Mouse (Mus musculus): ENCODE measurements around the gene Ddx4. TPM values are rescaled to one million over a fixed set of nuclear protein-coding genes. Genes with fewer than 3 reads are reported as not detected.

The Ddx4 gene
- polyA plus RNA-seq (2014; fragmentation: Nextera tagmentation; extraction: Ambion mirVana): 0.42 and 0.73 TPM in 2 replicates

DNA sequence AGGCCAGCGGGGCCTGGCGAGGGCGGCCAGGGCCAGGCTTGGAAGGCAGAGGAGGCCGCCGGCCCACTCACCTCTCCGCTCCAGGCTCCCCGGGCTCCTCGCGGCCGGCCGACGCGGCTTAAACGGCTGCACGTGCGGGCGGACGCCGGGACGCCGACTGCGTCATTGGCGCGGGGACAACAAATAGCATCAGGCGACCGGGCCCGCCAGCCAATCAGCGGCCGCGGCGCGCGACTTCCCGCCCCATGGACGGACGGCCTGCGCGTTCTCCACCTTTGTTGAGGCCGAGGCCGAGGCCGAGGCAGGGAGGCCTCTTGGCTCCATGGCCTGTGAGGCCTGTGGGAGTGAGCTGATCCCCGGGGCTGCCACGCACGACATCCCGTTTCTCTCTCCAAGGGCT is at the start of gene Ddx4:
Gene Ddx4 (minus strand): TSS at position 271 of the 400 bp plus-strand sequence.
- no peak within 1 kb of the TSS for H3K4me2 ChIP-seq (ENCODE audit: low read length)
- H3K36me3 ChIP-seq (ENCODE audit: control insufficient read depth, insufficient read depth, low read length): no peaks in the 10 kb centered on the region
- no peaks in the 10 kb centered on the region for H3K4me1 ChIP-seq (replicated peaks; ENCODE audit: control insufficient read depth, insufficient read depth, low read length)
- no peak within 1 kb of the TSS for H3K9ac ChIP-seq (ENCODE audit: low read length)
- ATAC-seq (replicated peaks; ENCODE audit: low FRiP score, low TSS enrichment, low read depth): no peak
- DNase-seq (ENCODE audit: low spot score): no peak
- H3K27me3 ChIP-seq (replicated peaks; ENCODE audit: control insufficient read depth, insufficient read depth, low read length): no peaks in the 10 kb centered on the region
- 71% methylated on average over 37 of the region's 45 CpGs for WGBS
- no peak within 1 kb of the TSS for H3K4me3 ChIP-seq (ENCODE audit: low read depth, low read length)
- peaks cover 11% of the 10 kb centered on the region for H3K9me3 ChIP-seq (ENCODE audit: control insufficient read depth, low read length)
- no peak within 1 kb of the TSS for H3K27ac ChIP-seq (ENCODE audit: low read depth)

DNA sequence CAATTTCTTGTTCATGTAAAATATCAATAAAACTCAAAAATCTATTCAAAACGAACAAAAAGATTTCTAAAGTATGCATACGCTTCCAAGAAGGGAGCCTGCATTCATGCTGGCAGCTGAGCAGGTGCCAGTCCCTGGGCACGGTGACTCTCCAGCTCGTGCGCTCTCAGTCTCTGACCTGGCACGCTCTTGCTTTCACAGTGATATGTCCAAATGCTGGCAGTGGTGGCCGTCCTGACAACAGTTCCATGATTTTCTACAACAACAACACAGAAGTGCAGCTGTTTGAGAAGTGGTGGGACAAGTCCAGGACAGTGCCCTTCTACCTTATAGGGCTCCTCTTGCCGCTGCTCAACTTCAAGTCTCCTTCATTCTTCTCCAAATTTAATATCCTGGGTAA is 49.0 kb upstream of the Ddx4 start:
- WGBS: 92% methylated on average over 8 of the region's 8 CpGs
- no peaks in the 10 kb centered on the region for H3K27me3 ChIP-seq (replicated peaks; ENCODE audit: control insufficient read depth, insufficient read depth, low read length)
- no peaks in the 10 kb centered on the region for H3K36me3 ChIP-seq (ENCODE audit: control insufficient read depth, insufficient read depth, low read length)
- no peak overlapping the region for H3K4me3 ChIP-seq (ENCODE audit: low read depth, low read length)
- DNase-seq (ENCODE audit: low spot score): no peak
- H3K4me2 ChIP-seq (ENCODE audit: low read length): no peak overlapping the region
- no peak overlapping the region for H3K9ac ChIP-seq (ENCODE audit: low read length)
- no peaks in the 10 kb centered on the region for H3K4me1 ChIP-seq (replicated peaks; ENCODE audit: control insufficient read depth, insufficient read depth, low read length)
- no peak overlapping the region for H3K27ac ChIP-seq (ENCODE audit: low read depth)
- ATAC-seq (replicated peaks; ENCODE audit: low FRiP score, low TSS enrichment, low read depth): no peak
- no peaks in the 10 kb centered on the region for H3K9me3 ChIP-seq (ENCODE audit: control insufficient read depth, low read length)

DNA sequence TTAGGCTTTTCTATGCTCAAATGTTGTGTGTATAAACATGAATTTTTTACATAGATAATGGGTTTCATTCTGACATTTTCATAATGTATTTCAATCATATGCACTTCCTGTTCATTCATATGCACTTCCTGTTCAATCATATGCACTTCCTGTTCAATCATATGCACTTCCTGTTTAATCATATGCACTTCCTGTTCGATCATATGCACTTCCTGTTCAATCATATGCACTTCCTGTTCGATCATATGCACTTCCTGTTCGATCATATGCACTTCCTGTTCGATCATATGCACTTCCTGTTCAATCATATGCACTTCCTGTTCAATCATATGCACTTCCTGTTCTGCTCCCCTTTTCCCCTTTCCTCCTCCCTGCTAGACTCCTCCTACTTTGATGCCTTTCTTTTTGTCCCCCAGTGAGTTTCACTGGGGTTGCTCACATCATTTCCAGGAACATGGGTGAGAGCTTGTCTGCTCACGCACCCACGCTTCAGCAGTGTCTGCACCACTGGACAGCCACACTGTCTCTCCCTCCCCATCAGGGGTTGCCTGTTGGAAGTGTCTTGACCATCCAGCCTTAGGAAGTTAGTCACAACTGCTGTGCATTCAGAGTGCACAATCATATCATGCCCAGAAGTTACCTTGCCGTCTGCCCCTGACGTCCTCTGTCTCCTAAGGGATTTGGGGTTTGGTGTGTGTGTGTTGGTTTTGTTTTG is 43.4 kb upstream of the Ddx4 start:
- Histone ChIP-seq H3K9ac (ENCODE audit: low read length) (no peak overlapping the region), H3K4me3 (ENCODE audit: low read depth, low read length) (no peak overlapping the region), H3K9me3 (ENCODE audit: control insufficient read depth, low read length) (no peaks in the 10 kb centered on the region), H3K27ac (ENCODE audit: low read depth) (no peak overlapping the region), H3K4me1 (replicated peaks; ENCODE audit: control insufficient read depth, insufficient read depth, low read length) (no peaks in the 10 kb centered on the region), H3K27me3 (replicated peaks; ENCODE audit: control insufficient read depth, insufficient read depth, low read length) (no peaks in the 10 kb centered on the region), H3K4me2 (ENCODE audit: low read length) (no peak overlapping the region), H3K36me3 (ENCODE audit: control insufficient read depth, insufficient read depth, low read length) (no peaks in the 10 kb centered on the region)
- DNase-seq (ENCODE audit: low spot score) (no peak), ATAC-seq (replicated peaks; ENCODE audit: low FRiP score, low TSS enrichment, low read depth) (no peak)
- WGBS: 95% methylated on average over 8 of the region's 8 CpGs

DNA sequence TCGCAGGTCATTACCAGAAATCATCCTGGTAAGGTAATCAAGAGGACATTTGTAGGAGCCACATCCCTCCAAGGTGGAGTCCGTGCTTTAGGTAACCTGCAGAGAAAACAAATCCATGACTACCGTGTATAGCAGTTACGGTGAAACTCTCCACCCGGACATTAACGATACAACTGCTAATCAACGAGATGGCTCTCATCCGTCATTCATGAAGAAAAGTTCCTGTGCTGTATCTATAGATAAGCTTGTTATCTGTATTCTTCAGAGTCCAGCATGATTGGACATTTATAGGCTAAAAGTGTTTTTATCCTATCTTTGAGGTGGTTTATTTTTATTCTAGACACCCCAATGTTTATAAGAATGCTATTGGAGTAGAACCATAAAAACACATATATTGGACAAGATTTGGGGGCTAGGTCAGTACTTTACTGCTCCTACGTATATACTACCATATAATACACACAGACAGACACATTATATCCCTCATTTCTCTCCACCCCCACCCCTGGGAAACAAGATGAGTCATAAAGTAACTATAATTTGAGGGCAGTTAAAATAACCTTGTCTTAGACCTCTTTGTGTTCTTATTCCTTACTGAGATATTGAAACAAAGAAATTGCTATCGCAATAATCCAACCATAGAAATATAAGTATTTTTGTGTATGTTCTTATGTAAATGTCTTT is 40.7 kb upstream of the Ddx4 start:
- H3K9ac ChIP-seq (ENCODE audit: low read length): no peak overlapping the region
- no peaks in the 10 kb centered on the region for H3K4me1 ChIP-seq (replicated peaks; ENCODE audit: control insufficient read depth, insufficient read depth, low read length)
- no peak overlapping the region for H3K4me3 ChIP-seq (ENCODE audit: low read depth, low read length)
- DNase-seq (ENCODE audit: low spot score) (no peak), ATAC-seq (replicated peaks; ENCODE audit: low FRiP score, low TSS enrichment, low read depth) (no peak)
- WGBS: 87% methylated on average over 10 of the region's 10 CpGs
- H3K36me3 ChIP-seq (ENCODE audit: control insufficient read depth, insufficient read depth, low read length): no peaks in the 10 kb centered on the region
- no peak overlapping the region for H3K27ac ChIP-seq (ENCODE audit: low read depth)
- H3K4me2 ChIP-seq (ENCODE audit: low read length): no peak overlapping the region
- H3K27me3 ChIP-seq (replicated peaks; ENCODE audit: control insufficient read depth, insufficient read depth, low read length): no peaks in the 10 kb centered on the region
- no peaks in the 10 kb centered on the region for H3K9me3 ChIP-seq (ENCODE audit: control insufficient read depth, low read length)

DNA sequence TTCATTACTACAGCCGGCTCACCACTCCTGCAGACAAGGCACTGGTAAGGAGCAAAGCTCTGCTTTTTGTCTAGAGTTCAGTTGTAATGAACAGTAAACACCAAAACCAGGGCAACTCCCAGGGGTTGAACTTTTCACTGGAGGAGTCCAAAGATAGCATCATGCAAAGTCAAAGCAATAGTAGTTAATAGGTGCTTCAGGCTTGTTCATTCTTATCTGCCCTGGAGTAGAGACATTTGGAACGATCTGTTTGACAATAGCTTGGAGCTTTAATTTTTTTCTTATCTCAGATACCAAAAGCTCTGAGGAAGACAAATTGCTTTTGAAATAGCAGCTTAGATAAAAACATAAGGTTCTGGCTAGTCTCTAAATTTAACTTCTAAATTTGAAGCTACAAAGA is 33.9 kb upstream of the Ddx4 start:
- Histone ChIP-seq H3K4me1 (replicated peaks; ENCODE audit: control insufficient read depth, insufficient read depth, low read length) (no peaks in the 10 kb centered on the region), H3K9ac (ENCODE audit: low read length) (no peak overlapping the region), H3K27ac (ENCODE audit: low read depth) (no peak overlapping the region), H3K27me3 (replicated peaks; ENCODE audit: control insufficient read depth, insufficient read depth, low read length) (no peaks in the 10 kb centered on the region), H3K4me2 (ENCODE audit: low read length) (no peak overlapping the region), H3K36me3 (ENCODE audit: control insufficient read depth, insufficient read depth, low read length) (0 out of 2 replicates have a peak, but pooled peaks cover 3% of the 10 kb centered on the region), H3K4me3 (ENCODE audit: low read depth, low read length) (no peak overlapping the region), H3K9me3 (ENCODE audit: control insufficient read depth, low read length) (no peaks in the 10 kb centered on the region)
- 21% methylated on average over 2 of the region's 2 CpGs for WGBS
- DNase-seq (ENCODE audit: low spot score) (no peak), ATAC-seq (replicated peaks; ENCODE audit: low FRiP score, low TSS enrichment, low read depth) (no peak)

DNA sequence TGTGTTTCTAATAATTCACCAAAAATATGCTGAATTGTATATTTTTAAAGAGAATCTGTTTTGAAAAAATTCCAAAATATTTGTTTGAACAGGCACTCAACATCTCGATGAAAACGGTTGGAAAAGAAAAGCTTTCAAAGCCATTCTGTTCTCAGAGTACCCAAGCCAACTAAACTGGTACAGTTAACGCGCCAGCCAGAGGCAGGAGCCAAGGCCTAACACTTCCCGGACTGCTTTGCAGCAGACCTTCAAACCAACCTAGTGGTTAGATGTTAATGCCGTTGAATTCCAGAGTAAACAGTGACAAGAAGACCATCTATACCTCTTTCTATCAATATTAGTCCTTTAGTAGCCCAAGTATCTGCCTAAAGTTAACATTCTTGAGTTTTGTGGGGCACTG is 31.7 kb upstream of the Ddx4 start:
- no peak overlapping the region for H3K4me2 ChIP-seq (ENCODE audit: low read length)
- H3K27ac ChIP-seq (ENCODE audit: low read depth): no peak overlapping the region
- WGBS: 79% methylated on average over 6 of the region's 6 CpGs
- H3K9ac ChIP-seq (ENCODE audit: low read length): no peak overlapping the region
- no peak for ATAC-seq (replicated peaks; ENCODE audit: low FRiP score, low TSS enrichment, low read depth)
- no peak for DNase-seq (ENCODE audit: low spot score)
- no peak overlapping the region for H3K4me3 ChIP-seq (ENCODE audit: low read depth, low read length)
- H3K36me3 ChIP-seq (ENCODE audit: control insufficient read depth, insufficient read depth, low read length): 0 out of 2 replicates have a peak, but pooled peaks cover 3% of the 10 kb centered on the region
- H3K27me3 ChIP-seq (replicated peaks; ENCODE audit: control insufficient read depth, insufficient read depth, low read length): no peaks in the 10 kb centered on the region
- no peaks in the 10 kb centered on the region for H3K4me1 ChIP-seq (replicated peaks; ENCODE audit: control insufficient read depth, insufficient read depth, low read length)
- no peaks in the 10 kb centered on the region for H3K9me3 ChIP-seq (ENCODE audit: control insufficient read depth, low read length)

DNA sequence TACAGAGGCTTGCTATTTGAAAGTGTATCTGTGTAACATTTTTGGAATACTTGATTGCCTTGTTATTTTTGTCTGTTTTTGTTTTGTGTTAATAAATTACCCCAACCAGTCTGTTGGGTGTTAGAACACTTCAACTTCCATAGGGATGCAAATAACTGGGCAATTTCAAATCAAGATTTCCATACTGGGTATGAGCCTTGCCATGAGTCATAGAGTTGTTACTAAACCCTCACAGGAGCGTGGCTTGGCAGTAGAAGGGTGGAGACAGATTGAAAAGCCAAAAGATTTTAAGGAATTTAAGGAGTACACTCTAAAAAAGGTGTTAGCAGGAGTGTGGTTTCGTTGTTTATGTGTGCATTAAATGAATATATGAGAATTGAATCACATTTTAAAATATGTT is 31.0 kb upstream of the Ddx4 start:
- H3K36me3 ChIP-seq (ENCODE audit: control insufficient read depth, insufficient read depth, low read length): 0 out of 2 replicates have a peak, but pooled peaks cover 3% of the 10 kb centered on the region
- no peaks in the 10 kb centered on the region for H3K4me1 ChIP-seq (replicated peaks; ENCODE audit: control insufficient read depth, insufficient read depth, low read length)
- no peak overlapping the region for H3K9ac ChIP-seq (ENCODE audit: low read length)
- H3K27ac ChIP-seq (ENCODE audit: low read depth): no peak overlapping the region
- no peak overlapping the region for H3K4me2 ChIP-seq (ENCODE audit: low read length)
- H3K27me3 ChIP-seq (replicated peaks; ENCODE audit: control insufficient read depth, insufficient read depth, low read length): no peaks in the 10 kb centered on the region
- ATAC-seq (replicated peaks; ENCODE audit: low FRiP score, low TSS enrichment, low read depth) (no peak), DNase-seq (ENCODE audit: low spot score) (no peak)
- WGBS: 83% methylated on average over 2 of the region's 2 CpGs
- no peak overlapping the region for H3K4me3 ChIP-seq (ENCODE audit: low read depth, low read length)
- H3K9me3 ChIP-seq (ENCODE audit: control insufficient read depth, low read length): no peaks in the 10 kb centered on the region

DNA sequence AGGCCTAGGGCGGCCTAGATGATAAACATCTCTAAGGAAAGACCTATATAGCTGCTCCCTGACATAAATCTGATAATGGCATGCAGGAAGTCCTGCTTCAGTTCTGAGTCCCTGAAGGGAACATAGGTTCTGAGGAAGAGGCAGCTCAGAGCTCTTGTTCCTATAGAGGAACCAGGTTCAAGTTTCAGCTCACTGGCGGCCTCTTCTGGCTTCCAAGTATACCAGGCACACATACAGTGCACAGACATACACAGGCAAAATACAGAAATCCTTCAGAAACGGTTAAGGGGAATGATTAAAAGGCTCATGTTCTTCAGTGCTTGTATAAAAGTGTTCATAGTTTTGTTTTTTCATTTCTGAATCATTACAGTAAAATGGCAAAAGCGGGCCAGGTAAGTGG is 25.9 kb upstream of the Ddx4 start:
- Histone ChIP-seq H3K4me2 (ENCODE audit: low read length) (no peak overlapping the region), H3K9ac (ENCODE audit: low read length) (no peak overlapping the region), H3K4me3 (ENCODE audit: low read depth, low read length) (no peak overlapping the region), H3K27me3 (replicated peaks; ENCODE audit: control insufficient read depth, insufficient read depth, low read length) (no peaks in the 10 kb centered on the region), H3K27ac (ENCODE audit: low read depth) (no peak overlapping the region), H3K4me1 (replicated peaks; ENCODE audit: control insufficient read depth, insufficient read depth, low read length) (peaks cover 6% of the 10 kb centered on the region; the same call in 1 of the 2 replicates), H3K36me3 (ENCODE audit: control insufficient read depth, insufficient read depth, low read length) (no peaks in the 10 kb centered on the region), H3K9me3 (ENCODE audit: control insufficient read depth, low read length) (0 out of 2 replicates have a peak, but pooled peaks cover 2% of the 10 kb centered on the region)
- WGBS: 95% methylated on average over 4 of the region's 4 CpGs
- ATAC-seq (replicated peaks; ENCODE audit: low FRiP score, low TSS enrichment, low read depth) (no peak), DNase-seq (ENCODE audit: low spot score) (no peak)
